Mouse (Mus musculus) adrenal gland, postnatal 4 days (tissue): ENCODE results near the gene Rec114. TPM values are rescaled to one million over a fixed set of nuclear protein-coding genes. Genes with fewer than 3 reads are reported as not detected.

Experiments
- total RNA-seq, 2 experiments: library from RNA; stranded (reverse); gene quantifications; 2 replicates each; pipeline ENCODE4 v1.2.3; 2021

Rec114 gene
- total RNA-seq, 2 experiments from 2014 or later, result 3.2 to 4.3 TPM

Other genes with a start within 250 kb of the Rec114 start
- gene Cd276, start 188.5 kb downstream of the Rec114 start, total RNA-seq, result 10 to 100 TPM; 35.3 to 37.2 TPM
- 100 to 1,000 TPM; 179 to 186 TPM for gene Nptn, start 161.7 kb downstream of the Rec114 start, total RNA-seq
- gene Hcn4, start 79.4 kb upstream of the Rec114 start, total RNA-seq, result 1 to 10 TPM; 2.1 to 2.9 TPM